Mouse (Mus musculus): ENCODE measurements around the gene Zfp867.

- no peak for TF ChIP-seq MAFK (IDR thresholded peaks at IDR 0.05; ENCODE audit: borderline replicate concordance, low read depth, low read length)
- TF ChIP-seq CHD1 (IDR thresholded peaks at IDR 0.05; ENCODE audit: low read depth, low read length) = no peak
- no peak for TF ChIP-seq POLR2A (IDR thresholded peaks at IDR 0.05; ENCODE audit: control insufficient read depth in 1 of 2, insufficient read depth in 1 of 2, low read depth in 1 of 2, low read length in 2 of 2, poor library complexity in 1 of 2)
- no peak for TF ChIP-seq EP300 (IDR thresholded peaks at IDR 0.05; ENCODE audit: low read depth in 1 of 2, low read length in 2 of 2)
- TF ChIP-seq POLR2AphosphoS5 (IDR thresholded peaks at IDR 0.05; ENCODE audit: borderline replicate concordance, low read depth, low read length) = no peak
- no peak for TF ChIP-seq MAZ (IDR thresholded peaks at IDR 0.05; ENCODE audit: low read depth, low read length)
- TF ChIP-seq CTCF (IDR thresholded peaks at IDR 0.05 in 2 of 3, conservative IDR thresholded peaks at IDR 0.05 in 1 of 3; ENCODE audit: control insufficient read depth in 1 of 3, insufficient read depth in 1 of 3, low read depth in 2 of 3, low read length in 3 of 3, poor library complexity in 1 of 3, severe bottlenecking in 1 of 3) = no peak
- no peak for TF ChIP-seq MYC (IDR thresholded peaks at IDR 0.05; ENCODE audit: low read depth, low read length)
- no peak for TF ChIP-seq HCFC1 (IDR thresholded peaks at IDR 0.05; ENCODE audit: low read depth, low read length)
- no peak for TF ChIP-seq BHLHE40 (IDR thresholded peaks at IDR 0.05; ENCODE audit: borderline replicate concordance, low read depth, low read length)
- no peak for TF ChIP-seq TCF12 (IDR thresholded peaks at IDR 0.05; ENCODE audit: low read depth, low read length)
Observed at GRCm38 (mm10) chr11:59486222-59486621, 13.9 kb upstream of the Zfp867 start.

Measured in MEL (cell line).